Mouse (Mus musculus) stomach, embryonic 16.5 days (tissue): Measurements from ENCODE around the gene Atp1a3. TPM values are rescaled to one million over a fixed set of nuclear protein-coding genes. Genes with fewer than 3 reads are reported as not detected.

Experiments
- ATAC-seq: fragments of 200-750 bp; cut with Nextera tagmentation; 2 replicates; pipeline ENCODE4 v1.8.0; 2017; ENCODE audit warnings: moderate number of reproducible peaks, moderate TSS enrichment; ENCODE audit not compliant: insufficient read depth, low FRiP score
- H3K27ac ChIP-seq: fragments of 300-500 bp; sonication (generic); 2 replicates; pipeline ENCODE4 v1.5.1; 2014; ENCODE audit warnings: low read length
- H3K27me3 ChIP-seq: fragments of 300-500 bp; sonication (generic); 2 replicates; pipeline ENCODE4 v1.6.1; 2014; ENCODE audit warnings: low read length, control low read depth, mixed read lengths; ENCODE audit not compliant: control insufficient read depth, insufficient read depth
- H3K36me3 ChIP-seq: fragments of 300-500 bp; sonication (generic); 2 replicates; pipeline ENCODE4 v1.6.1; 2014; ENCODE audit warnings: low read length; ENCODE audit not compliant: control insufficient read depth, insufficient read depth
- H3K4me1 ChIP-seq: fragments of 300-500 bp; sonication (generic); 2 replicates; pipeline ENCODE4 v1.6.1; 2014; ENCODE audit warnings: low read length, control low read depth, mixed read lengths; ENCODE audit not compliant: control insufficient read depth, insufficient read depth
- H3K4me2 ChIP-seq: fragments of 300-500 bp; sonication (generic); 2 replicates; pipeline ENCODE4 v1.6.1; 2014; ENCODE audit warnings: low read depth, low read length, mixed read lengths
- H3K4me3 ChIP-seq: fragments of 300-500 bp; sonication (generic); replicated peaks from 2 replicates; pipeline ENCODE4 v1.5.1; 2014; ENCODE audit warnings: mild to moderate bottlenecking, low read length
- H3K9ac ChIP-seq: fragments of 300-500 bp; sonication (generic); 2 replicates; pipeline ENCODE4 v1.6.1; 2014; ENCODE audit warnings: low read length
- H3K9me3 ChIP-seq: fragments of 300-500 bp; sonication (generic); replicated peaks from 2 replicates; pipeline ENCODE4 v1.6.1; 2016; ENCODE audit warnings: low read length, control low read depth; ENCODE audit not compliant: control insufficient read depth
- WGBS: fragments of 180-500 bp; shearing (Covaris S2); extraction: QIAGEN DNeasy Blood & Tissue Kit; methylation state at CpG from one replicate; pipeline ENCODE4 v1.1.7; 2014; 5-methylcytosine and 5-hydroxymethylcytosine counted together
- polyA plus RNA-seq: library from polyadenylated mRNA; unstranded; fragments of >200 nt; fragmentation: Nextera tagmentation; extraction: Ambion mirVana; gene quantifications from 2 replicates; pipeline ENCODE4 v1.2.1, GENCODE M21; 2015

Atp1a3 gene
- polyA plus RNA-seq, 1 experiment from 2014 or later: 3.5 TPM

DNA sequence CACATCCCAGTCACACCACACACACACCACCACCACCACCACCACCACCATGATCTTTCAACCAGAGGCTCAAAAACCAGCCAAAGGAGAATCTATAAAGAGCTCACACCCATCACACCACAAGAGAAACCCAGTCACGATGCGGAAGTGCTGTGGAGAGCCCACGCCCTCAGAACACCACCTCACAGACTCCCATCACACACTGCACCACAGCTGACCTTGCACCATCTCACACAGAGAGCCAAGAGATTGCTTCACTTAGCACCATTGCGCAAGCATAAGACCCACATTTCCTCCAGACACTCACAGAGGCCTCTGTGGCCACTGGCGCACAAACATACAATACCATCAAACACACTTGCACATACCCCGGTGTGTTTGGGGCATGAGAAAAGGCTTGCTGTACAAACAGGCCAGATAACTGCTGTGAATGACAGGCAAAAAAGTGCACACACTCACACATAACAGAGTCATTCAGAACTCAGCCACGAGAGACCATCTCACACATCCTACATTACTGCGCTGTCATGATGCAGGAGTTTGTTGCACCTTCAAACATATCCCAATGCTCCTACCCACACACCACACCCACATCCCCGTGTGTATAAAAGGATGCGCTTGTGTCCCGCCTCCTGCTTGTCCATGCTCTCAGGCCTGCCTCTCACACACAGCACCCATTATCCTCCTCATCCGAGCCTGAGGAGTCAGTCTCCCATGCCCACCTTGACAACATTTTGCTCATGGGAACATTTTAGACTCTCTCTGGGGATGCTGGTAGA is 1.0 kb upstream of the Atp1a3 start:
- Histone ChIP-seq H3K4me2 (no peak overlapping the region), H3K9ac (no peak overlapping the region), H3K27me3 (peaks cover 70% of the 10 kb centered on the region), H3K36me3 (no peaks in the 10 kb centered on the region), H3K9me3 (no peaks in the 10 kb centered on the region), H3K4me3 (no peak overlapping the region), H3K27ac (no peak overlapping the region), H3K4me1 (0 out of 2 replicates have a peak, but pooled peaks cover 6% of the 10 kb centered on the region)
- WGBS: 75% methylated on average over 12 of the region's 12 CpGs
- ATAC-seq: no peak

DNA sequence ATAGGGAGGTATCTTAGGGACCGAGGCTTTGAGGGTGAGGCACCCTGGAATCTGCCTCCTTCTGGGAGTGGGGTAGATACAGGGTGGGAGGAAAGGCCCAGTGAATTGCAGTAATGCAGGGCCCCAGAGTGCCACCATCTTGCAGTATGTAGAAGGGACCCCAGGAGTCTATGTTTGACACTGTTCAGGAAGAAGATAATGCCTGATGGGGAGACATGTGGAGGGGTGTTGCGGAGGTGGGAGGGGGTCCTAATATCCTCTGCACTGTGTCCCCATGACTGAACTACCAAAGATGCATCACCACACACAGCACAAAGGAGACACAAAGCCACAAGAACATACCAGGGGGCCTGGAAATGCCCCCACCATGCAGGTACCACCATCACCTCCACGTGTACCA is 413 bp upstream of the Atp1a3 start:
- peak overlapping the region; percentile 41; the same call in 1 of the 2 replicates for H3K4me3 ChIP-seq
- peaks cover 64% of the 10 kb centered on the region for H3K27me3 ChIP-seq
- peak overlapping the region; percentile 58 for H3K4me2 ChIP-seq
- H3K9ac ChIP-seq: no peak overlapping the region
- ATAC-seq: no peak
- H3K27ac ChIP-seq: no peak overlapping the region
- no peaks in the 10 kb centered on the region for H3K9me3 ChIP-seq
- 0 out of 2 replicates have a peak, but pooled peaks cover 6% of the 10 kb centered on the region for H3K4me1 ChIP-seq
- no peaks in the 10 kb centered on the region for H3K36me3 ChIP-seq
- WGBS: 68% methylated on average over 3 of the region's 3 CpGs

DNA sequence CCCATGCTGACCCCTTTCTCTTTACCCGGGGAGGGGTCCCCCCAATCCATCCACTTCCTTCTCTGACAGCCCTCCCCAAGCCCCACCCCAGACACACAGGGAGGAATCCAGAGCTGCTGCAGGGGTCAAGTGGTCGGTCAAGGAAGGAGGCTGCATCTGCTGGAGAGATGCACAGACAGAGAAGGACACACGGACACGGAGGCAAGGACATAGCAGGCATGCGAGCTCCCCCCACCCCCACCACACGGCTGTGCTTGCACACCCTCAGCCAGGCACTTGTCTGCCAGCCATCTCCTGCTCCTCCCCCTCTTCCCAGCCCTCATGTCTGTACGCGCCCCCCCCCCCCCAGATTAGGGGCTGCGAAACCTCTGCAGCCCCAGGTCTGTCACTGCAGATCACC is 952 bp downstream of the Atp1a3 start:
- H3K27me3 ChIP-seq: peaks cover 52% of the 10 kb centered on the region
- ATAC-seq: no peak

DNA sequence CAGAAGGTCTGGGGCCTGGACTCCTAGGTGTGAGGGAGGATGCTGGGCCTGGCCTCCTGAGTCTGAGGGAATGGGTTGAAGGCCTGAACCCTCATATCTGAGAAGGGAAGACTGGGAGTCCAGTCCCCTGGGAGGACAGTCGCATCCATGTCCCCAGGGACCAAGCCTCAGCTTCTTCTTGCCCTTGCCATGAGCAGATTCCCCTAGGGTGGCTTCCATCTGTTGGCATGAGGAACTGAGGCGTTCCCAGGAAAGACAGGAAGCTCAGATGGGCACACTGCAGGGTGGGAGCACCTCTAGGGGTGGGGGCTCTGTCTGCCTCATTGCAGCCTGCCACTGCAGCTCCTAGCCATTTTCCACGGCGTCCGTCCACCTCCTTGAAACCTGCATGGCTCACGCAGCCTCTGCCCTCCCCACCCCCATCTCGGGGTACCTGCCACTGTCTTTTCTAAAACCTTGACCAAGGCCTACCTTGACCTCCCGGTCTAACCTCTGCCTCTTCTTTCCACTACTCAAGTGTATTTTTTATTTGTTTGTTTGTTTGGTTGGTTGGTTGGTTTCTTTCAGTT is 1.9 kb downstream of the Atp1a3 start:
- Histone ChIP-seq H3K4me2 (no peak overlapping the region), H3K4me1 (0 out of 2 replicates have a peak, but pooled peaks cover 6% of the 10 kb centered on the region), H3K27me3 (peaks cover 43% of the 10 kb centered on the region), H3K36me3 (no peaks in the 10 kb centered on the region), H3K4me3 (no peak overlapping the region), H3K9me3 (no peaks in the 10 kb centered on the region), H3K27ac (no peak overlapping the region), H3K9ac (no peak overlapping the region)
- ATAC-seq: no peak
- 86% methylated on average over 8 of the region's 8 CpGs for WGBS

More for the DNA sequence above, 952 bp downstream of the Atp1a3 start:
- H3K4me1 ChIP-seq: 0 out of 2 replicates have a peak, but pooled peaks cover 6% of the 10 kb centered on the region
- no peak overlapping the region for H3K27ac ChIP-seq
- no peak overlapping the region for H3K4me2 ChIP-seq
- WGBS: 37% methylated on average over 6 of the region's 9 CpGs
- no peak overlapping the region for H3K9ac ChIP-seq
- H3K9me3 ChIP-seq: no peaks in the 10 kb centered on the region
- no peaks in the 10 kb centered on the region for H3K36me3 ChIP-seq
- no peak overlapping the region for H3K4me3 ChIP-seq

DNA sequence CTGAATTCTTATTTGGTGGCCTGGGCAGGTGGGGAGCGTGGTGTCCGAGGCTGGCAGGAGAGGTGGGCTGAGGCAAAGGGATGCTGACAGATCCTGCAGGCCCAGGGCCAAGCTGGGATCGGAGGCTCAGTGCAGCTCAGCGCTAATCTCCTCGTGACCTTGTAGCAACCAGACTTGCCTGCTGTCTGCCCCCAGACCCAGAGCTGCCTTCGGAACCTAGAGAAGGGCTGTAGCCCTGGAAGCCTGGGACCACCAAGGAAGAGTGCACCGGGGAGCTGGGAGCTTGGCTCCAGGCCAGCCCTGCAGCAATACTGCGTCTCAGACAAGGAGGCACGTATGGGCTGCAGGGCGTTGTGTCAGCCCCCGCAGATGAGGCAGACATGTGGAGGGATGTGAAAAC is 2.5 kb downstream of the Atp1a3 start:
- 29% methylated on average over 11 of the region's 11 CpGs for WGBS
- no peaks in the 10 kb centered on the region for H3K36me3 ChIP-seq
- no peaks in the 10 kb centered on the region for H3K9me3 ChIP-seq
- H3K9ac ChIP-seq: no peak overlapping the region
- H3K27ac ChIP-seq: no peak overlapping the region
- 0 out of 2 replicates have a peak, but pooled peaks cover 6% of the 10 kb centered on the region for H3K4me1 ChIP-seq
- ATAC-seq: no peak
- no peak overlapping the region for H3K4me3 ChIP-seq
- H3K27me3 ChIP-seq: peaks cover 37% of the 10 kb centered on the region
- no peak overlapping the region for H3K4me2 ChIP-seq

DNA sequence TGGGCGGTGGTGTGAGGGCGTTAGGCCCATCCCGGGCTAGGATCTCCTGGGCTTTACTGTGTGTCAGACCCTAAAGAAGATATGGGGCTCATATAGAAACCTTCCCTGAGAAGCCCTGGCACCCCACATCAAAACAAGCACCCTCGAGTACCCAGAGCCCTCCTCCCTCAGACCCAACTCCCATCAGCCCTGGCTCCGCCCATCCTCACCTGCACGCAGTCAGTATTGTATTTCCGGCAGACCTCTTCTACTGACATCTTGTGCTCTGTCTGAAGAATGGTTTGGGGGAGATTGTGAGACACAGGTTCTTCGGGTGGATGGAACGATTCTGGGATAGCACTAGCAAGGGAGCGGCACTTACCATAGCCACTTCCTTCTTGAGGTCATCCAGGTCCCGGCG is 5.0 kb downstream of the Atp1a3 start:
- Histone ChIP-seq H3K4me3 (no peak overlapping the region), H3K36me3 (no peaks in the 10 kb centered on the region), H3K9ac (no peak overlapping the region), H3K9me3 (no peaks in the 10 kb centered on the region), H3K4me1 (0 out of 2 replicates have a peak, but pooled peaks cover 5% of the 10 kb centered on the region), H3K27me3 (peaks cover 13% of the 10 kb centered on the region; the same call in 1 of the 2 replicates), H3K4me2 (no peak overlapping the region), H3K27ac (no peak overlapping the region)
- no peak for ATAC-seq
- 64% methylated on average over 12 of the region's 12 CpGs for WGBS

DNA sequence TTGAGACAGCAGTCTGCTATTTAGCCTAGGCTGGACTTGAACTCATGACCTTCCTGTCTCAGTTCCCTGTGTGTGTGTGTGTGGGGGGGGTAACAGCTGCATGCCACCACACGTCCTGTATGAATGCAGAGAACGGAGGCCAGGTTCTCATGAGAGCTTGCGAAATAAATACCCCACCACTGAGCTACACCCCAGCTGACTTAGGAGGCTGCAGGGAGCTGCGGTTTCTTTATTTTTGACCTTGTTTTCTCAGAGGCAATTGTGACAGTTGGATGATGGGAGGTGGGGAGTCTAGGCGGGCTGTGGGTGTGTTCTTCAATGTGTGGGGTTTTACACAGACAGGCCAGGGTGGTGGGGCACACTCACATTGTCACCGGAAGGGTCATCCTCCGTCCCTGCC is 5.5 kb downstream of the Atp1a3 start:
- whole genome bisulfite sequencing: 72% methylated on average over 7 of the region's 7 CpGs
- H3K9me3 ChIP-seq: no peaks in the 10 kb centered on the region
- no peak overlapping the region for H3K9ac ChIP-seq
- no peak for ATAC-seq
- H3K27me3 ChIP-seq: peaks cover 8% of the 10 kb centered on the region; the same call in 1 of the 2 replicates
- H3K27ac ChIP-seq: no peak overlapping the region
- H3K4me2 ChIP-seq: no peak overlapping the region
- no peak overlapping the region for H3K4me3 ChIP-seq
- 0 out of 2 replicates have a peak, but pooled peaks cover under 1% of the 10 kb centered on the region for H3K4me1 ChIP-seq
- no peaks in the 10 kb centered on the region for H3K36me3 ChIP-seq

DNA sequence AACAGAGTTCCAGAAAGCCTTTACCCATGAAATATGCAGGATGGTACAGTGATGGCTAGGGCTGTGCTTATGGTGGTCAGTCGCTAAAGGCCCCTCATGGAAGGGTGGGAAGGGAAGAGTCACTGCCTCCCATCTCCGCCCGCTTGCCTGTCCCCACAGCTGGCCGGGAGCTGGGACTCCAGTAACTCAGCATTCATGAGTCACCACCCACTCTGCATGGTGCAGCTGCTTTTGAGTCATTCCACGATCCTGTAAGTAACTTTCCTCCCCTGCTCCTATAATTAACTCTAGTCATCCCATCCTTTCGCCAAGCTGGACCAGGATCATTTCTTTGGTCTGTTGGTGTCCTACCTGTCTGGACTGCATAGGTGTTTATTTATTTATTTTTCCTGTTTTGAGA is 12.7 kb downstream of the Atp1a3 start:
- H3K27ac ChIP-seq: no peak overlapping the region
- 61% methylated on average over 6 of the region's 6 CpGs for WGBS
- no peaks in the 10 kb centered on the region for H3K4me1 ChIP-seq
- no peaks in the 10 kb centered on the region for H3K9me3 ChIP-seq
- no peak overlapping the region for H3K9ac ChIP-seq
- no peaks in the 10 kb centered on the region for H3K36me3 ChIP-seq
- no peak overlapping the region for H3K4me3 ChIP-seq
- H3K27me3 ChIP-seq: no peaks in the 10 kb centered on the region
- ATAC-seq: no peak
- no peak overlapping the region for H3K4me2 ChIP-seq

DNA sequence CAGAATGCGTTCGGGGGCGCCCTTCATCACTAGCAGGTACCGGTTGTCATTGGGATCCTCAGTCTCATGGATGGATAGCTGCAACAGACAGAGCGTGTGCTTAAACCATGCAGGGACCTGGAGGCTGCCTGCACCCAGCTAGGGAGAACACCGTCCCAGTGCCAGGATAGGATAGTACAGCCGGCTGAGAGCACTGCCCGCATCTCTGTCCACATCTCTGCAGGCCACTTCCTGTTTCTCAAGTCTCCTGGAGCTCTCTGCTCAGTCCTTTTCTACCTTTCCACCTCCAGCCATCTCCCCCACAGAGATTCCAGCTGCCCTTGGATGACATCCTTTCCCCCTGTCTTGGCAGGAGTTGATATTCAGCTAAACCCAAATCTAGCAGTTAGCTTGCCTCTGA is 15.3 kb downstream of the Atp1a3 start:
- ATAC-seq: no peak
- H3K27ac ChIP-seq: no peak overlapping the region
- H3K4me3 ChIP-seq: no peak overlapping the region
- no peaks in the 10 kb centered on the region for H3K9me3 ChIP-seq
- WGBS: 80% methylated on average over 8 of the region's 8 CpGs
- H3K4me2 ChIP-seq: no peak overlapping the region
- no peaks in the 10 kb centered on the region for H3K36me3 ChIP-seq
- H3K4me1 ChIP-seq: no peaks in the 10 kb centered on the region
- no peaks in the 10 kb centered on the region for H3K27me3 ChIP-seq
- no peak overlapping the region for H3K9ac ChIP-seq
